Mouse (Mus musculus) liver, adult 2 months (tissue): Measurements from ENCODE around the gene Naa60. TPM values are rescaled to one million over a fixed set of nuclear protein-coding genes. Genes with fewer than 3 reads are reported as not detected.
A peak's percentile ranks its signal among the peaks of the same experiment; 100 is the strongest.

Experiments used
- DNase-seq: peaks from one replicate; pipeline ENCODE4 v3.0.0-alpha.2; 2011; ENCODE audit warnings: low read depth, low spot score; ENCODE audit errors: extremely low read depth
- H3K27ac ChIP-seq: fragments of 200-500 bp; replicated peaks from 2 replicates; pipeline ENCODE4 v1.5.1; 2012; ENCODE audit warnings: low read depth, mild to moderate bottlenecking, control low read depth, inconsistent platforms, low read length; ENCODE audit not compliant: insufficient read depth
- H3K27me3 ChIP-seq: fragments of 200-500 bp; 2 replicates; pipeline ENCODE4 v1.6.1; 2012; ENCODE audit warnings: mild to moderate bottlenecking, moderate library complexity, low read length, inconsistent platforms; ENCODE audit not compliant: control insufficient read depth, insufficient read depth
- H3K36me3 ChIP-seq: fragments of 200-500 bp; 2 replicates; pipeline ENCODE4 v1.6.1; 2012; ENCODE audit warnings: low read length, inconsistent platforms; ENCODE audit not compliant: control insufficient read depth, insufficient read depth
- H3K4me1 ChIP-seq: fragments of 200-500 bp; 2 replicates; pipeline ENCODE4 v1.6.1; 2011; ENCODE audit warnings: low read length; ENCODE audit not compliant: control insufficient read depth, insufficient read depth
- H3K4me3 ChIP-seq: fragments of 200-500 bp; 2 replicates; pipeline ENCODE4 v1.5.1; 2011; ENCODE audit warnings: low read depth, mild to moderate bottlenecking, control low read depth, low read length, moderate library complexity; ENCODE audit not compliant: insufficient read depth
- H3K79me2 ChIP-seq: fragments of 200-500 bp; 2 replicates; pipeline ENCODE4 v1.6.1; 2012; ENCODE audit warnings: inconsistent platforms, mild to moderate bottlenecking, low read length, moderate library complexity; ENCODE audit not compliant: control insufficient read depth, insufficient read depth
- H3K9ac ChIP-seq: fragments of 200-500 bp; 2 replicates; pipeline ENCODE4 v1.6.1; 2012; ENCODE audit warnings: low read depth, mild to moderate bottlenecking, control low read depth, inconsistent platforms, low read length
- CTCF ChIP-seq: fragments of 200-500 bp; IDR thresholded peaks from 2 replicates; pipeline ENCODE4 v1.5.1; 2011; ENCODE audit warnings: low read depth, low read length, control low read depth
- POLR2A ChIP-seq: fragments of 200-500 bp; IDR thresholded peaks from 2 replicates; pipeline ENCODE4 v1.6.1; 2011; ENCODE audit warnings: low read length, control low read depth; ENCODE audit not compliant: insufficient read depth; ENCODE audit errors: extremely low read depth
- WGBS: fragments of 180-500 bp; shearing (Covaris S2); methylation state at CpG from one replicate; pipeline ENCODE4 v1.1.7; 2018; 5-methylcytosine and 5-hydroxymethylcytosine counted together
- polyA plus RNA-seq: library from polyadenylated mRNA; depleted of rRNA; stranded (reverse); fragments of >200 nt; gene quantifications from 2 replicates; pipeline ENCODE4 v1.2.3, GENCODE M21; 2012
- total RNA-seq: library from RNA; depleted of rRNA; stranded (reverse); fragments of >200 nt; gene quantifications from 2 replicates; pipeline ENCODE4 v1.2.3, GENCODE M21; 2014

Naa60 gene
- total and polyA plus RNA-seq, 2 experiments = 32.0 to 83.0 TPM

DNA sequence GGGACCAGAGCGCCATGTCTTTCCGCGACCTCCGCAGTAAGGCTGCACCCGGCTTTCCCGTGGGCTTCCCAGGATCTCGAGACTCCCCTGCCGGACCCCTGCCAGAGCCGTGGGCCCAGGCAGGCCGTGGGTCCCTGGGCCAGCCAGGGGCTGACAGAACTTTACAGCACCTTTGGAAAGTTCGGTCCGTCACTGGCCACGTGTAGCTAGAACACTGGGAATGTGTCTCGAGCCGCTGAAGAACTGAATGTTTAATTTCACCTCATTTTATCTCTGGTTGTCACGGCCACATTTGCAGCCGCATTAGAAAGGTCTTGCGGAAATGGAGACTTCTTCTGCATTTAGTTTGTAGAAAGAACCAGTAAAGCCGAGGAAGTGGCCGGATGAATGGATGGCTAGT lies 36.9 kb downstream of the Naa60 start:
- H3K27me3 ChIP-seq = no peaks in the 10 kb centered on the region
- peak overlapping the region; percentile 44 for H3K4me3 ChIP-seq
- H3K9ac ChIP-seq = peak overlapping the region; percentile 44
- H3K36me3 ChIP-seq = peaks cover 10% of the 10 kb centered on the region; the same call in 1 of the 2 replicates
- peaks cover 2% of the 10 kb centered on the region; the same call in 1 of the 2 replicates for H3K4me1 ChIP-seq
- TF ChIP-seq POLR2A (no peak), CTCF (no peak)
- no peak overlapping the region for H3K27ac ChIP-seq
- H3K79me2 ChIP-seq = no peaks in the 10 kb centered on the region
- DNase-seq = no peak
- WGBS = 11% methylated on average over 20 of the region's 20 CpGs

DNA sequence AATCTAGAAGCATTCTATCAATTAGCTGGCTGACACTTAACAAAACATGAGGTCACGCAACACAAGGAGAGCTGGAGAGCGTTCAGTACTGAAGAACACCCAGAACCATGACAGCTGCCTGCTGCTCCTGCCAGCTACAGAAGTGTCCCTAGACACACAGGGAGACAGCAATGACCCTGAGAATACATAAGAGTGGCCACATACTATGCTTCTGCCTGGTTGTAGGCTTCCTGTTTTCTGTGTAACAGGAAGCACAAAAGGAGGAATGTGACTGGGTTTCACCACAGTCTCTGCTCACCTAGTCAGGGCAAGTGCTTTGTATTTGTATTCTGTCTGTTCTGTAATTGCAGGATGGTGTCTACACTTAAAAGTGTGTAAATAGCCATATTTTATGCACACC lies 48.6 kb downstream of the Naa60 start:
- 94% methylated on average over 2 of the region's 2 CpGs for WGBS
- H3K4me1 ChIP-seq = no peaks in the 10 kb centered on the region
- H3K36me3 ChIP-seq = peaks cover 48% of the 10 kb centered on the region
- no peaks in the 10 kb centered on the region for H3K79me2 ChIP-seq
- H3K4me3 ChIP-seq = no peak overlapping the region
- TF ChIP-seq CTCF = no peak
- TF ChIP-seq POLR2A = no peak
- H3K27me3 ChIP-seq = no peaks in the 10 kb centered on the region
- no peak overlapping the region for H3K27ac ChIP-seq
- no peak for DNase-seq
- H3K9ac ChIP-seq = no peak overlapping the region

DNA sequence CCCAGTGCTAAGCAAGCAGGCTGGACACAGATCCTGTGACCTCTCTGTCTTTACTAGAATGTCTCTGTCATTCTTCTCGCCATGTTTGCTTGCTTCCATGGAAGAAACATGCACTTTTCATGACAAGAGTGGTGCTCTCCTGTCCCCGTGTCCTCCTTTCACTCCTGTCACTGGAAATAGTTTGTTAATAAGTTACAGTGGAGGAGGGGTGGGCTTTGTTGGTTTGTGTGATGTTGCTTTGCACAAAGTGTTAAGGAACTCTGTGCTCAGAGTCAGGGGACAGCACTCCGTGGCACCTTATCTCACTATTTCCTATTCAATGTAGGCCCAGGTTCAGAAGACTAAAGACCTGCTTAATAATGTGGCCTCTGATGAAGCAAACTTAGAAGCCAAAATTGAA lies 51.3 kb downstream of the Naa60 start:
- WGBS = 47% methylated on average over 3 of the region's 3 CpGs
- Histone ChIP-seq H3K9ac (no peak overlapping the region), H3K36me3 (peaks cover 47% of the 10 kb centered on the region), H3K27ac (no peak overlapping the region), H3K4me3 (no peak overlapping the region), H3K4me1 (no peaks in the 10 kb centered on the region), H3K79me2 (no peaks in the 10 kb centered on the region), H3K27me3 (no peaks in the 10 kb centered on the region)
- no peak for TF ChIP-seq CTCF
- TF ChIP-seq POLR2A = no peak
- DNase-seq = no peak

DNA sequence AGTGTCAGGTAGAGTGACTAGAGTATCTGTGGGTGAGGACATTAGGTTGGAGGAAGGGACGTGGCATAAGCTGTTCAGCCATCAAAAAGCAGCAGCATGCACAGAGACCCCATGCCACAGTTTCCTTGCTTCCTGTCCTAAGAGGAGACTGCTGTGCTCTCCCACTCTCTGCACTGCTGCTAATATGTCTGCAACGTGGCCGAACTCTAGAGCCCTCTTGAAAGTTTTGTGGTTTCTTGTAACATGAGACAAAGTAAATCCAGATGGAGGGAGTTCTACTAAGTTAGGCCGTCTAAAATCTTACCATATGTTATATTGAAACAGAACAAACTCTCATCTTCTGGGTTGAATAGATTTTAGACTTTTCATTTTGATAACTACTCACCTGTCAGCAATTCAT lies 51.8 kb downstream of the Naa60 start:
- Histone ChIP-seq H3K27me3 (no peaks in the 10 kb centered on the region), H3K4me3 (no peak overlapping the region), H3K36me3 (peaks cover 47% of the 10 kb centered on the region), H3K4me1 (no peaks in the 10 kb centered on the region), H3K27ac (no peak overlapping the region), H3K9ac (no peak overlapping the region), H3K79me2 (no peaks in the 10 kb centered on the region)
- no peak for DNase-seq
- 80% methylated on average over 4 of the region's 4 CpGs for WGBS
- no peak for TF ChIP-seq POLR2A
- no peak for TF ChIP-seq CTCF

DNA sequence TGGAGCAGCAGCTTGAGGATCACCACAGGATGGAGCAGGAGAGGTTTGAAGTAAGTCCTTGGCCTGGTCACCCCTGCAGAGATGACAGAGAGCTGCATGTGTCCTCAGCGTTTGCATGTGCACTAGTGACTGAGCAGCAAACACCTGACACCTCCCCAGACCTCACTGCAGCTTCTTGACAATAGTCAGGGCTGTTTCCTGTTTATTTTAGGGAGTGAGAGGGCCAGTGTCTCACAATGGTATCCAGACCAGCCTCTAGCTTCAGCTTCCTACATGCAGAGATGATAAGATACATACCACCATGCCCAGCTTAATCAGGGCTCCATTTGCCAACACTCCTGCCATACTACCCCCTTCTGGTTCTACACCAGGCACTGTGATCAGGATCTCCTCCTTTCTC lies 56.4 kb downstream of the Naa60 start:
- no peak overlapping the region for H3K4me3 ChIP-seq
- no peak for DNase-seq
- 42% methylated on average over 1 of the region's 1 CpGs for WGBS
- no peak overlapping the region for H3K9ac ChIP-seq
- H3K27ac ChIP-seq = no peak overlapping the region
- H3K79me2 ChIP-seq = no peaks in the 10 kb centered on the region
- no peaks in the 10 kb centered on the region for H3K27me3 ChIP-seq
- TF ChIP-seq CTCF = no peak
- TF ChIP-seq POLR2A = no peak
- no peaks in the 10 kb centered on the region for H3K4me1 ChIP-seq
- H3K36me3 ChIP-seq = peaks cover 28% of the 10 kb centered on the region

DNA sequence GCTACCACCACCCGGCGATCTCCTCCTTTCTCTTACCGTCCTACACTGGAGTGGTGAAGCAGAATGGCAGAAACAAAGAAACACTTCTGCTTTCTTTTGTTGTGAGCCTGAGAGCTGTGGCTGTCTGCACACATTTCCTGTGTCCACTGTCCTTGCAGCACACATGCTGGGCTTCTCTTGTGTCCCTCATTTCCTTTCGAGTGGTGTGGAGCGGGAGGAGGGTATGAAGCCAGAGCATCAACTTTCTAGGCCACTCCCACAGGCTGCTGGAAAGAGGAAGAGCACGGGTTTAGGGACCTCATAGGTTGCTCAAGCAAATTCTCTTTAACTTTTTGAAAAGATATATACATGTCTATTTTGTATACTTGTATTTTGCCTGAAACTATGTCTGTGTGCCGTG lies 57.0 kb downstream of the Naa60 start:
- peak; percentile 17 for DNase-seq
- no peaks in the 10 kb centered on the region for H3K79me2 ChIP-seq
- no peak for TF ChIP-seq CTCF
- no peak for TF ChIP-seq POLR2A
- 78% methylated on average over 7 of the region's 7 CpGs for WGBS
- no peaks in the 10 kb centered on the region for H3K27me3 ChIP-seq
- peaks cover 4% of the 10 kb centered on the region; the same call in 1 of the 2 replicates for H3K4me1 ChIP-seq
- H3K9ac ChIP-seq = no peak overlapping the region
- H3K4me3 ChIP-seq = no peak overlapping the region
- H3K27ac ChIP-seq = no peak overlapping the region
- H3K36me3 ChIP-seq = peaks cover 24% of the 10 kb centered on the region
